Mouse (Mus musculus): ENCODE results near the gene Kcnk3.

The Kcnk3 gene

GRCm38 (mm10) chr5:30588301-30588968, 465 bp downstream of the Kcnk3 start:
- no peak for DNase-seq (ENCODE audit: low spot score in 2 of 2)

GRCm38 (mm10) chr5:30589069-30589468, 1.1 kb downstream of the Kcnk3 start:
- DNase-seq (ENCODE audit: low spot score in 2 of 2), result no peak

GRCm38 (mm10) chr5:30589546-30589945, 1.6 kb downstream of the Kcnk3 start:
- peak in 1 of 2 experiments; percentile 46 for DNase-seq (ENCODE audit: low spot score in 2 of 2)

GRCm38 (mm10) chr5:30590231-30590630, 2.3 kb downstream of the Kcnk3 start:
- no peak for DNase-seq (ENCODE audit: low spot score in 2 of 2)

GRCm38 (mm10) chr5:30591205-30591731, 3.3 kb downstream of the Kcnk3 start:
- peak in 1 of 2 experiments; percentile 68 for DNase-seq (ENCODE audit: low spot score in 2 of 2)

- no peak for DNase-seq (ENCODE audit: low spot score in 2 of 2)
Measured at GRCm38 (mm10) chr5:30591786-30592185, 3.8 kb downstream of the Kcnk3 start.

- DNase-seq (ENCODE audit: low spot score in 2 of 2), result no peak
Measured at GRCm38 (mm10) chr5:30592279-30592980, 4.5 kb downstream of the Kcnk3 start.

- DNase-seq (ENCODE audit: low spot score in 2 of 2), result no peak
Measured at GRCm38 (mm10) chr5:30593360-30593759, 5.4 kb downstream of the Kcnk3 start.

GRCm38 (mm10) chr5:30593811-30594504, 6.0 kb downstream of the Kcnk3 start:
- DNase-seq (ENCODE audit: low spot score in 2 of 2), result no peak

- DNase-seq (ENCODE audit: low spot score in 2 of 2), result no peak
Measured at GRCm38 (mm10) chr5:30594953-30595560, 7.1 kb downstream of the Kcnk3 start.

GRCm38 (mm10) chr5:30601397-30601796, 13.4 kb downstream of the Kcnk3 start:
- DNase-seq (ENCODE audit: low spot score in 2 of 2), result no peak

GRCm38 (mm10) chr5:30603255-30603654, 15.3 kb downstream of the Kcnk3 start:
- no peak for DNase-seq (ENCODE audit: low spot score in 2 of 2)

GRCm38 (mm10) chr5:30603926-30604325, 16.0 kb downstream of the Kcnk3 start:
- no peak for DNase-seq (ENCODE audit: low spot score in 2 of 2)

- DNase-seq (ENCODE audit: low spot score in 2 of 2), result no peak
Measured at GRCm38 (mm10) chr5:30604769-30605188, 16.8 kb downstream of the Kcnk3 start.

- DNase-seq (ENCODE audit: low spot score in 2 of 2), result no peak
Measured at GRCm38 (mm10) chr5:30605649-30606048, 17.7 kb downstream of the Kcnk3 start.

GRCm38 (mm10) chr5:30606424-30607073, 18.6 kb downstream of the Kcnk3 start:
- peak in 1 of 2 experiments; percentile 78 for DNase-seq (ENCODE audit: low spot score in 2 of 2)

GRCm38 (mm10) chr5:30609094-30609493, 21.1 kb downstream of the Kcnk3 start:
- no peak for DNase-seq (ENCODE audit: low spot score in 2 of 2)

GRCm38 (mm10) chr5:30609918-30610645, 22.1 kb downstream of the Kcnk3 start:
- DNase-seq (ENCODE audit: low spot score in 2 of 2), result no peak

- DNase-seq (ENCODE audit: low spot score in 2 of 2), result no peak
Measured at GRCm38 (mm10) chr5:30611091-30611490, 23.1 kb downstream of the Kcnk3 start.

- DNase-seq (ENCODE audit: low spot score in 2 of 2), result no peak
Measured at GRCm38 (mm10) chr5:30611689-30612088, 23.7 kb downstream of the Kcnk3 start.

- no peak for DNase-seq (ENCODE audit: low spot score in 2 of 2)
Measured at GRCm38 (mm10) chr5:30612575-30612974, 24.6 kb downstream of the Kcnk3 start.
